ENCODE assay signal across 11 mouse cellular contexts in the genomic region with DNA sequence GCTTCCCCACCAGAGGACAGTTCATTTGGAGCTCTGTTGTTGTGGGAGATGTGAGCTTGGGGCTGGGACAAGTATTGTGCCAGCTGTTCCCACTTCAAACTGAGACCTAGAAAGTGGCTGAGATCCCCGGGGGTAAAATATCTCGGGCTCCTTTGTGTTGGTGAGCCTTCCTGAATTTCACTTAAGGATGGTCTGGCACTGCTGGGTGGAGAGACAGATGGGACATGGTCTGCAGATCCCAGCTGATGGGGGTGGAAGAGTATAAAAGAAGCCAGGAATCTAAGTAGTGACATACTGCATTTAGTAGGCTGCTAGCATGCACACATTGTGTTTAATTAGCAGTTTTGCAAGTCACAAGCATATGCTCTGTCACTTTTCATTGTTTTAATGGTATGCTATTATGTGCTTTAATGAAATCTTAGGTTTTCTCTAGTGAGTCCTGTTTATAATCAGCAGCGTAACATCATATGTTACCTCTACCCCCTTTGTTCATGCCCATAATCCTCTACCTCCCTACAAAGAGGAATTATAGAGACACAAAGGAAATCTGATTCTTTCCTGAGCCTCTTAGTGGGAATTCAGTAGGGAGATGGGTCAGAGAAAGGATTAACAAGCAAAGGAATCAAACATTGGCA. TPM values are rescaled to one million over a fixed set of nuclear protein-coding genes. Genes with fewer than 3 reads are reported as not detected.
A peak's percentile ranks its signal among the peaks of the same experiment; 100 is the strongest.
DNase-seq lines count a peak whose midpoint lies in the region; ATAC-seq and TF ChIP-seq lines count a peak whose summit lies in the region.
"Had no signal": no experiment of that assay in that cellular context is flagged by ENCODE, and none has a peak within 500 bp of the region (broad histone marks: within the 10 kb centered on the region; RNA-seq: fewer than 3 reads in every experiment).

No protein-coding gene starts in this region.

- 35% methylated on average over 3 of the region's 3 CpGs for WGBS in midbrain, embryonic 10.5 days
- whole genome bisulfite sequencing in midbrain, embryonic 15.5 days = 24% methylated on average over 3 of the region's 3 CpGs
- WGBS in hindbrain, postnatal 0 days = 33% methylated on average over 3 of the region's 3 CpGs

- H3K27me3 ChIP-seq in midbrain, embryonic 10.5 days (ENCODE audit: low read depth, poor library complexity, severe bottlenecking) = no peaks in the 10 kb centered on the region
- no peaks in the 10 kb centered on the region for H3K27me3 ChIP-seq in midbrain, embryonic 15.5 days (replicated peaks)
- H3K27me3 ChIP-seq in hindbrain, postnatal 0 days (ENCODE audit: insufficient read depth, low read length) = no peaks in the 10 kb centered on the region
- H3K27me3 ChIP-seq: limb, embryonic 12.5 days; megakaryocyte, embryonic 14.5 days had no signal

- H3K4me3 ChIP-seq in midbrain, embryonic 10.5 days = no peak overlapping the region
- H3K4me3 ChIP-seq in midbrain, embryonic 15.5 days = no peak overlapping the region
- no peak overlapping the region for H3K4me3 ChIP-seq in hindbrain, postnatal 0 days (ENCODE audit: low read length)
- H3K4me3 ChIP-seq: limb, embryonic 12.5 days; megakaryocyte, embryonic 14.5 days had no signal

- DNase-seq in midbrain, embryonic 10.5 days (ENCODE audit: low spot score) = no peak
- DNase-seq in hindbrain, postnatal 0 days (ENCODE audit: low spot score) = peak; percentile 3
- DNase-seq in mesoderm, embryonic 11.5 days (ENCODE audit: low read depth, low spot score) = peak; percentile 10
- DNase-seq in heart, postnatal 36 days = no peak
- DNase-seq in testis, postnatal 14 days (ENCODE audit: low spot score) = no peak
- no peak for DNase-seq in lung, adult 18-20 months
- DNase-seq in lung, postnatal 14 days = no peak

- intact Hi-C loops in heart, postnatal 36 days (cut with DNase I) = no loop called here

- no peak; the same call in 1 of the 2 replicates for ATAC-seq in midbrain, embryonic 15.5 days (replicated peaks)
- ATAC-seq in hindbrain, postnatal 0 days = no peak

- no peak overlapping the region for H3K9ac ChIP-seq in midbrain, embryonic 15.5 days
- H3K9ac ChIP-seq in hindbrain, postnatal 0 days (replicated peaks; ENCODE audit: low read length) = no peak overlapping the region
- H3K9ac ChIP-seq: limb, embryonic 12.5 days had no signal

- H3K27ac ChIP-seq in midbrain, embryonic 10.5 days (replicated peaks) = peak overlapping the region; percentile 28; the same call in 1 of the 2 replicates
- H3K27ac ChIP-seq in midbrain, embryonic 15.5 days = no peak overlapping the region
- H3K27ac ChIP-seq in hindbrain, postnatal 0 days = no peak overlapping the region
- H3K27ac ChIP-seq: limb, embryonic 12.5 days had no signal

- no peaks in the 10 kb centered on the region for H3K36me3 ChIP-seq in midbrain, embryonic 10.5 days
- no peaks in the 10 kb centered on the region for H3K36me3 ChIP-seq in midbrain, embryonic 15.5 days (replicated peaks)
- H3K36me3 ChIP-seq in hindbrain, postnatal 0 days (ENCODE audit: insufficient read depth, low read length) = no peaks in the 10 kb centered on the region
- H3K36me3 ChIP-seq: limb, embryonic 12.5 days had no signal

- no peak for TF ChIP-seq CTCF in hindbrain, postnatal 0 days (IDR thresholded peaks at IDR 0.05; ENCODE audit: low read depth)

- H3K4me1 ChIP-seq in midbrain, embryonic 10.5 days = peaks cover 11% of the 10 kb centered on the region
- H3K4me1 ChIP-seq in midbrain, embryonic 15.5 days = no peaks in the 10 kb centered on the region
- no peaks in the 10 kb centered on the region for H3K4me1 ChIP-seq in hindbrain, postnatal 0 days (ENCODE audit: insufficient read depth, low read length)
- H3K4me1 ChIP-seq: limb, embryonic 12.5 days; megakaryocyte, embryonic 14.5 days had no signal

- H3K9me3 ChIP-seq in midbrain, embryonic 10.5 days (replicated peaks) = no peaks in the 10 kb centered on the region
- no peaks in the 10 kb centered on the region for H3K9me3 ChIP-seq in midbrain, embryonic 15.5 days
- H3K9me3 ChIP-seq in hindbrain, postnatal 0 days (ENCODE audit: low read length) = no peaks in the 10 kb centered on the region
- H3K9me3 ChIP-seq: limb, embryonic 12.5 days; megakaryocyte, embryonic 14.5 days had no signal

- no peak overlapping the region for H3K4me2 ChIP-seq in midbrain, embryonic 15.5 days
- H3K4me2 ChIP-seq in hindbrain, postnatal 0 days (ENCODE audit: low read depth, low read length) = no peak overlapping the region
- H3K4me2 ChIP-seq: limb, embryonic 12.5 days had no signal

RNA-seq across cellular contexts. Expression of gene Reg3g, which starts 8.4 kb away (rescaled TPM):
- not detected in 2 replicates for polyA plus RNA-seq in midbrain, embryonic 10.5 days (2016; fragmentation: Nextera tagmentation; extraction: Ambion mirVana)
- not detected in 2 replicates for polyA plus RNA-seq in midbrain, embryonic 15.5 days (2015; fragmentation: Nextera tagmentation; extraction: Ambion mirVana)
- not detected in 2 replicates for total RNA-seq in hindbrain, postnatal 0 days (2014; rRNA removed)
- not detected in 2 replicates for polyA plus RNA-seq in hindbrain, postnatal 0 days (2015; fragmentation: Nextera tagmentation; extraction: Ambion mirVana)
- total RNA-seq in heart, postnatal 36 days (2021) = not detected
- total RNA-seq: hematopoietic stem cell, adult 5-6 weeks had no signal
- polyA plus RNA-seq: limb, embryonic 12.5 days had no signal

RNA-seq across cellular contexts. Expression of gene Reg1, which starts 37.8 kb away (rescaled TPM):
- not detected in 2 replicates for polyA plus RNA-seq in midbrain, embryonic 10.5 days (2016; fragmentation: Nextera tagmentation; extraction: Ambion mirVana)
- polyA plus RNA-seq in midbrain, embryonic 15.5 days (2015; fragmentation: Nextera tagmentation; extraction: Ambion mirVana) = not detected in 2 replicates
- not detected in 2 replicates for total RNA-seq in hindbrain, postnatal 0 days (2014; rRNA removed)
- polyA plus RNA-seq in hindbrain, postnatal 0 days (2015; fragmentation: Nextera tagmentation; extraction: Ambion mirVana) = not detected in 2 replicates
- total RNA-seq in heart, postnatal 36 days (2021) = not detected
- total RNA-seq: hematopoietic stem cell, adult 5-6 weeks had no signal
- polyA plus RNA-seq: limb, embryonic 12.5 days had no signal

Comparison
In these comparisons a context has a peak if more than half of its experiments do, and no peak if none do; other contexts are left out.
1. DNase-seq: peak in hindbrain, postnatal 0 days (single experiment) and mesoderm, embryonic 11.5 days (single experiment); none in midbrain, embryonic 10.5 days (single experiment), heart, postnatal 36 days (0 of 2), testis, postnatal 14 days (single experiment), lung, adult 18-20 months (0 of 2) and lung, postnatal 14 days (single experiment).